Mouse (Mus musculus) urinary bladder, adult 2 months (tissue): ENCODE measurements at regions not wholly inside any gene's neighbourhood (a gene's known extent, or its start where the extent isn't known, plus 50 kb on each side); places are given as distances from the start of the nearest gene placed in this dataset.
A peak's percentile ranks its signal among the peaks of the same experiment; 100 is the strongest.

Experiments
- DNase-seq: peaks from one replicate; pipeline ENCODE4 v3.0.0; 2022; ENCODE audit warnings: low spot score

DNA sequence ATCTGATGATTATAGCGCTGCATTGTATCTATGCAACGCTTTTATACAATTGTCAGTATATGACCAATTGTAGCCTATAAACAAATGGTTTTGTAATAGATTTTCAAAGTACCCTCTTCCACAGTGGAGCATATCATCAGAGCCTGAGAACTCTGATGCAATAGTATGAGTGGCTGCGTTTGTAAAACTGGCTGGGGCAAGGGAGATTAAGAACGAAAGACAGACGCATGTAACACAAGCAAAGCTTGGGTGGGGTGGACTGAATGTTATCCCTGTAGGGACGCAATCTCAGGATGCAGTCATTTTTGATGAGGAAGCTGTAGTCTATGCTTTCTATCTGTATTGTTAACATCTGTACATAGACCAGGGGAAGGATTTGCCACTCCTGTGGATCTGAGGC lies 246.9 kb upstream of the Fggy start:
- no peak for DNase-seq

DNA sequence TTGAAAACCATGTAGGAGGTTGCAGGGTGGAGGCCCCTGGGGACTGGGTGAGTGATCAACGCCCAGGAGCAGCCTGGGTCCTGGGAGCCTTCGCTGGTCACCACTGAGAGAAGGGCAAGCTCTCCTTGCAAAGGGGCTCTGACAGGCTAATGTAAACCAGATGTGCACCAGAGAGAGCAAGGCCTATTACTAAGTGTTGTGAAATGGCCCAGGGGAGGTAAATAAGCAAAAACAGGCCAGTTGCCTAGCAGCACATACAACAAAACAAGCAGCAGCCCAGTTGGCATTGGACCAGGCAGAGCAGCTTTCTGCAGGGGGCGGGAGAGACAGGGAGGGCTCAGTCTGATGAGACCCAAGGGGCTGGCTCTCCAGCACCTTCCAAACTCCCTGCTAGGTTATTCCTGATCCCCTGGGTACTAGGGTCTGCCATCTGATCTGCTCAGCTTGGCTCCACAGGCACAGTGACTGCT lies 239.5 kb upstream of the Fggy start:
- DNase-seq, result peak; percentile 32

DNA sequence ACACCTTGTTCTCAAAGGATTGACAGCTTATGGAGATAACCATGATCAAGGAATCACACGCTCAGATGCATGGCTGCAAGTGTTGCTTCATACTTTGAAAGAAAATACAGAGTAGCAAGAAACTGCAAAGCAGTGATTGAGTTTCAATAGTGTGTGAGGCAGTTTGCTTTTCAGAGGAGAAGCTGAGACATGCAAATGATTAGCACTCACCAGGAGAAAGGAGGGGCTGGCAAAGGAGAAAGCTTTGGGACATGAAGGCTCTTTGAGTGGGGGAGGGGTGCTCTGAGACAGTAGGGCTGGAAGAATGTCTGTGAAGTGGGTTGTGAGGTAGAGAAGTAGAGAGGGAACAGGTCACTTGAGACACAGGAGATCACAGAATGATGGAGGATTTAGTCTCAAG lies 238.7 kb upstream of the Fggy start:
- DNase-seq, result no peak

DNA sequence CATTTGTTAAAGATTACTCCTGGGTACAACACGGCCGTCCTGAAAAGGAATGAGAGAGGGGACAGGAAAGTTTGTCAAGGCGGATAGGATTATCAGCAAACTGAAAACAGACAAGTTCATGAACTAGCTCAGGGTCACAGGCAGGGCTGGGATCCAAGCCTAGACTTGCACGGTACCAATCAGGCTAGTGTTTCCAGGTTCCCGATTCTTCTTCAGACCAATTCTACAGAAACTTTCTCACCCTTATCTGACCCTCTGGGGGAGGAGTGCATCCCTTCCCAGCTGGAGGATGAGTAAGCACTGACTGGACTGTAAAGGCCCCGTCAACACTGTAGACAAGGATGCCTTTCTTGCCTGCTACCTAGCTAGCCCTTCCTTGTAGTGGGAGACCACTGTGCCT lies 238.3 kb upstream of the Fggy start:
- no peak for DNase-seq

DNA sequence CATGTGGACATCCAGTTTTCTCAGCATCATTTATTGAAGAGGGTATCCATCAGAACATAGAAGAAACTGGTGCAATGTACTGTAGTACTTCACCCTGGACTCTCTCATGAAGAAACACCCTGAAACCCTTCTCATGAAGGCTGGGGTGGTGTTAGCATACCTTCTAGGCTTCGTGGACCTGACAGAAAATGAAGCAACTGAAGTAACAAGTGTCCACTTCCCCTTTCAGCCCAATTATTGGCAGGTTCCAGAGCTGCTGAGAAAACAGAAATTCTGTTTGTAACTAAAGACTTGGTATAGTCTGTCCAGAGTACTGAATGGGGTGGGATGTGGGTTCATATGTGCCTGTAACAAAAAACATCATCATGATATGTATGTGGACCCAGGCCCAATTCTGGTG lies 231.4 kb upstream of the Fggy start:
- DNase-seq, result no peak

DNA sequence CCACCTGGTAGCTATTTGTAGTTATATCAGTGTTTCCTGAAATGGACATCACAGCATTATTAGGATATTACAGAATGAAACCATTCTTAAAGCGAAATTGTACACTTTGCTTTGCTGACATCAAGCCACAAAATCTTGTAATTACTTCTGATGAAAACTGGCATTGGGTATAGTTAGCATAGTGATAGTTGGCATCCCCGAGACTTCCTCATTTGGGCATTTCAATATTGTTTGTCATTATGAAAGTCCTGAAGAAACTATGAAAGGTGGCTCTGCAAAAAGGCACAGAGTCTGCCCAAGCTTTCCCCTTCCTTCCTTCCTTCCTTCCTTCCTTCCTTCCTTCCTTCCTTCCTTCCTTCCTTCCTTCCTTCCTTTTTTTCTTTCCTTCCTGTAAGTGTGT lies 217.5 kb upstream of the Fggy start:
- no peak for DNase-seq

DNA sequence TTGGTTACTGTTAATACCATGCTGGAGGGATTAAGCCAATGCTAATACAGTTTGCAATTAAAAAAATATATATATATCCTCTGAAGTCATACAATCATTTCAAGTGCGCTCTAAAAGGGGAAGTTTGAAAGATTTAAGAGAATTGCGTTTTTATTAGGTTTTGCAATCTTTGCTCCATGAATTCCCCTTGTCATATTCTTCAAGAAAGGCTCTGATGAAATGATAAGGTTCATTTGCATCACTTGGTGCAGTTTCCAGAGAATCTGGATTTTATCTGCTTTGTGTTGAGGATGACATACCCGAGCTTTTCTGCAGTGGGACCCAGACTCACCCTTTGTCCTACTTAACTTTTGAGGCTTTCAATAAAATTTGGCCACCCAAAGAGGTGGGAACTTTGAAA lies 216.4 kb upstream of the Fggy start:
- no peak for DNase-seq

DNA sequence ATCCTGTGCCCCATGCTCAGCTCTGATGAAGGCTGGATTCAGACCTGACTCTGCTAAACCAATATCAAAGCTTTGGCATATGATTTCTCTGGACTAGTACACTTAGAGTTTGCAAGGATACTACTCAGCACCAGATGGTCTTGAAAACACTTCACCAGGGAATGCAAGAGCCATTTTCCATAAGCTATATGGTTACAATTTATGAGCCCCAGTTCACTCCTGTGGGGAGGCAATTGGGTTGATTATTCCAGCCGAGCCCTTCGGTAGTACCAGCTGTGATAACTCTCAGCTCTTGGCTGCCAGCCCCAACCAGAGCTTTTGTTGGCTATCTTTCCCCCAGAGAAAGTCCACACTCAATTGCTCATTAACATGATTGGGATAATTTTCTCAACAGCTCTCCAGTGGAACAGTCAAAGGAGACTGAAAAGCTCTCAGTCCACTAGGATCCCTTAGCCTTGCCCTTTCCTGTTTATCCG lies 210.5 kb upstream of the Fggy start:
- no peak for DNase-seq

DNA sequence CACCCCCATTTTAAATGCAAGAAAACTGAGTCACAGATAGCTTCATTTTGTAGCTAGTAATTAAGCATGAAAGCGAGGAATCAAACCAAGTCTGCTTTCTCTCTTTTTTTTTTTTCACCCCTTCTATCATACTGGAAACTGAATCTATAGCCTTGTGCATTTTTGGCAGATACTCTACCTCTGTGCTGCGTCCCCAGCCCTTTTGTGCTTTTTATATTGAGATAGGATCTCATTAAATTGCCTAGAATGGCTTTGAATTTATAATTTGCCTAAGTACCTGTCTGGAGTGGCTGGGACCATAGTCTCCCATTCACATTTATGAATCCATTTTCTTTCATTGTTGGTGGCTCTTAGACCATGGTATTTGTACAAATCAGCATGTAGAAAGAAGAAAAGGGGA lies 209.9 kb upstream of the Fggy start:
- DNase-seq, result no peak

DNA sequence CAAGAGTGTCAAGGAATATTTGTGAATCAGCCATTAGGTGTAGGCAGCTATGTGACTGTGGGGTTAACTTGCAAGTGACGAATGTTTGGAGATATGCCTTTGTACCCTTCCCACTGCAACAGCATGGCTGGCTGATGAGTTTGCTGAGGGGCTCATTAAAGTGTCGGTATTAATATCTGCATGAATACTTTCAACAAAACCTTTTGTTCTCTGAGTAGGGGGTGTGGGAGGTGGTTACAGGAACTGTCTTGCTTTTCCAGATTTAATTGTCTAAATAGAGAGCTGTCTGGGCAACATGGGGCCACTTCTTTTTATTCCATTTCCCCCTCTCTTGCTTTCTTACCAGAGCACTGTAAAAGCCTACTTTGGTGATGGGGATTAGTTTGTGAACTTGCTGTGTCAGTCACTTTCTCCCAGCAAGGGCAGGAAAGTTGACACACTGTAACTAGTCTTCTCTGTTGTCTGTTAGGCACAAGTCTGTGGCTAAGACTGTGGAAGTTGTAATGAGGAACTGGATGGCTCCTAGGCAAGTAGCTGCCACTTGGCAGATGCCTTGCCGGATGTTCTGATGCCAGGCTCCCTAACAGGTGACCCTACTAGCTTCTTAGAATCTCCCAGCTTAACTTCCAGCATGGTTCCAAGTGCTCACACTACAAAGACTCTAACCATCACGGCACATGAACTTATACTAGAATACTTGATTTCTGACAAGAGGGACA lies 208.7 kb upstream of the Fggy start:
- no peak for DNase-seq

DNA sequence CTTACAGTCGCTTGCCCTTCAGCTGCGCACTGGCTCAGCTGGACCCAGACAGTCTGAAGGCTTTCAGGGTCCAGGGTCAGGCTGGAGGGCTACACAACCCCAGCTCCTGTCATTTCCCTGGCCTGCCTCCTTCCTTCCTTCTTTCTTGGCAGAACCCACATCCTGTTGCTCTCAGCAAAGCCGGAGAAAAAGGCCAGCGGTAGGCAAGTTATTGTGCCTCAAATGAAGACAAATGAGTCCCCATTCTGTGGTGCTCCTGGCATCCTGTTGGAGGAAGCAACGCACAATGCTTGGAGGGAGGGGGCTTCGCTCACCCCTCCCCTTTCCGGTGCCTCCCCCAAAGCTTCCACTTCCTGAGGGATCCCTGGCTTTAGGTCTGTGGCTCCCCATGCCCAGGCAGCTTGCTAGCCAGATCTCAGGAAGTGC lies 203.4 kb upstream of the Fggy start:
- DNase-seq, result no peak

DNA sequence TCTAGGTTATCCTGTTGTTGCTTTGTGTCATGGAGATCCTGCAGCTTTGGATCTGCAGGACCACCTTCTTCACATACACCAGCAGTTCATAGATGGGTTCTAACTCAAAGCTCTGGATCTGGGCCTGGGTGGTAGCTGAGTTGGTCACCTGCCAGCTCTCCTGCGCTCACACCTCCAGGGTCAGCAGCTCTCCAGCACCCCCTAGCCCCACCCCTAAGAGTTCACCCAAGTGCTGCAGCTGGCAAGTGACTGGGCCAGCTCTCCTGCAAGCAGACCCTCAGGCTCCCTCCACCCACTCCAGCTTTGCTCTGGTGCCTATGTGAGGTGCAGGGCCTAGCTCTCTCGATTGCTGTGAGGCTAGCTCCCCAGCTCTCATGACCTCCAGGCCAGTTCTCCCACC lies 198.6 kb upstream of the Fggy start:
- no peak for DNase-seq

DNA sequence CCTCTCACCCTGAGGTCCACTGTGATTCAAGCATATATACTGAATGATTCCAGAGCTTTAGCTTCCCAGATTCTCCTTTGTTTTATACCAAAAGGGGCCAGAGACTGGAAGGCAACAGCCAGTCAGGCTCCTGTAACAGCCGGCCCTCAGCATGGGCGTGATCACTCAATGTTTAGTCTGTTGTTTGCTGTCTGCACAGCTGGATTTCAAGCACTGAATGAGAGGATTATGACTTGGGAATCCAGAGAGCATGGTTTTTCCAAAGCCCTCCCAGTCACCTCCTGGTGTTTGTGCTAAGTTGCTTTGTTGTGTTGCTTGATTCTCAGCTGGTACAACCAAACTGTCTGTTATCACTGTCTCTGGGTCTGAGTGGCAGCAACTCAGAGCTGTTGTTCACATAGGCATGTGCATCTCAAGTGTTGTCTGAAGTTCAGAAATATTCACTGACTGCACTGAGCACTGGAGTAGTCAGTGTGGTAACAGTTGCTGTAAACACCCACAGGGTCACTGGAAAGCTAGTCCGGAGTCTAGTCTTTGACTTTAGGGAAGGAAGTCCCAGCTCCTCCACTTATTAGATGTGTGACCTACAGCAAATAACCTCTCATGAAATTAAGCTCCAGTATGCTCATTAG lies 196.9 kb upstream of the Fggy start:
- no peak for DNase-seq

DNA sequence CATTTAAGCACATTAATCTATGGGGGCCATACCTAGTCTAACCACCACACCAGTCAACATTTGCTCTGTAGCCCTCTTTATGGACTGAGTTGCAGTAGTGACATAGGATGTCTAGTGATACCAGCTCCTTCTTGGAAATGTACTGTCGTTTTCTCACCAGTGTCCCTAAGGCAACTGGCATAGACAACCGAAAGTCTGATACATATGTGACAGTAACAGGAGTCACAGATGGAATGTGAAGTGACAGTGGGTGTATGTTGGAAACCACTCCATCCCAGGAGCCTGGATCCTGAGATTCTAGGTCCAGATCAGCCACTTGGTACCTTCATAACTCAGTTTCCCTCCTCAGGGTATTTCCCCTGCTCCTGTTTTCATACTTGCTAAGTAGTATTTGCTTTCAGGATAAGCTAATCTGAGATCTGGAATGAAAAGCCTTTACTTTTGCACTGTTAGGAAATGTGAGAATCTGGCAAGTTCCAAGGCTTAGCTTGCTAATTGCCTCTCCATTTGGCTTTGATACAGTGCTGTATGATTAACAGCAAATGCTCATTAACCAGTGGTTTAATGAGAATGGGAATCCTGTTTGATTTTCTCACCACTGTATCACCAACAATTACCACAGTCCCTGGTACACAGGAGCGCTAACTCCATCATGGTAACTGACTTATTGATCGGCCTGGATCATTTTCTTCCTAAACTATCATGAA lies 192.8 kb upstream of the Fggy start:
- DNase-seq, result no peak

DNA sequence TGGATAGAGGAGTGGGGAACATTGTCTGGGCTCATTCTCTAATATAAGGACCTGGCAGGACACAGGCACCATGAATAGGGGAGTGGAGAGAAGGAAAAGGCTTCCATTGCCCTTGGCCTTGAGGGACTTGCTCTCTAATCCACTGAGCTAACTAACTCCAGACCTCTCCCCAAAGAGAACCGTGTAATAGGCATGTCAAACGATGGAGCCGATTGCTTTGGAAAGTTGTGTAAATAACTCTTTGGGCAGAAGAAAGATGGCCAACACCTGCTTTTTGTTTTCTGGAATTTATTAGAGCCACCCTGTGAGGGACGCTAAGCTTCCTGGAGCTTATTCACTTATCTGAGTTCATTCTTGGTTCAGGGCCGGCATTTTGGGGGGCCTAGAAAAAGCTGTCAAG lies 180.9 kb upstream of the Fggy start:
- DNase-seq, result no peak

DNA sequence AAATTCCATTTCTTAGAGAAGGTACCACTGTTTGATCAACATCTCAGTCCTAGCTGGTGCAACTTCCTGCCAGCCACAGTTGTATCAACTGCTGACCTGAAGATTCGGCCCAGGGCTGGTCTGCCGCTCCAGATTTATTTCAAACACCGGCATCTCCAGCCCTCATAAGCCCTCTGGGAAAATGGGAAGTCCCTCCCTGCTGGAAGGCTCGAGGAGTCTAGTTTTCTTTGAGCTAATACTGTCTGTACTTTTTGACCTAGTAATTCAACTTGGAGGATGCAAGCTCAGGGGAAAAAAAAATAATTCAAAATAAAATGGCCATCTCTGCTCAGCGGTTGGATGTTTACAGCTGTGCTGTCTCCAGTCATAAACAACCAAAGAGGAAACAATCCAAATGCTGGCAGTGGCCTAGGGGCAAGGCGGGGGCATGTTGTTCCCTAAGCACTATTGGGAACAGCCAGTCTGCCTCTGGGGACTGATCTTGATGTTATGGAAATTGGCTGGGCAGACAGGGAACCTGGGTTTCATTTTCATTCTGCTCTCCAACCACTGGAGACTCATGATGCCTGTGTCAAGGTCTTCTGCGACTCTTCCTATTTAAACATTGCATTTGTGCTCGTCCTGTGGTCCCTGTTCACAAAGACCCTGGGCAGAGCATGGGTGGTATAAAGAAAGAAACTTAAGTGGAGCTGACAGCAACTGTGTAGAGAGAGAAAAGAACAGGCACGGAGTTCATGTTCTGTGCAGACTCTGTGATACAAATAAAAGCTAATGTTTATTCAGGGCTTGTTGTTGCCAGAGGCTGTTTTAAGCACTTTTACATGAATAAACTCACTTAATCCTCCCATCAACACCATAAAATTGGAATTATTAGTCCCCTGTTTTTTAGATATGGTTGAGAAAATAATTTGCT lies 179.8 kb upstream of the Fggy start:
- DNase-seq, result no peak

DNA sequence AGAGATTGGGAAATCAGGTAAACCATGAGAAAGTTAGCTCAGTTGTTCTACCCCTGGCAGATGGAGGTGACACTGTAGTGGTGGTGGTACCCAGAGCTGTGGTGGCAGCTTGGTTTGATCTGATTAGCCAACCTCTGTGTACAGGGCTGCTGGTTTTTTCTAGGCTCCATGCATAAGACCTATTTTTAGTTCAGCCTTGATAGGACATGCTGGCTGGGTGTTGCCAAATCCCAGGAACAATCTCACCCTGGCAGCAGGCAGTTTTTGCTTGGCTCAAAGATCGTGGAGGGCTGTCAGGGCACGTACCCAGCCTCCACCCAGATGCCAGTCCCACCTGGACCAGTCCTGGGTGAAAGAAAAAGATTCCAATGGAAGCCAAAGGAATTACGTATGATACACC lies 178.7 kb upstream of the Fggy start:
- DNase-seq, result no peak

DNA sequence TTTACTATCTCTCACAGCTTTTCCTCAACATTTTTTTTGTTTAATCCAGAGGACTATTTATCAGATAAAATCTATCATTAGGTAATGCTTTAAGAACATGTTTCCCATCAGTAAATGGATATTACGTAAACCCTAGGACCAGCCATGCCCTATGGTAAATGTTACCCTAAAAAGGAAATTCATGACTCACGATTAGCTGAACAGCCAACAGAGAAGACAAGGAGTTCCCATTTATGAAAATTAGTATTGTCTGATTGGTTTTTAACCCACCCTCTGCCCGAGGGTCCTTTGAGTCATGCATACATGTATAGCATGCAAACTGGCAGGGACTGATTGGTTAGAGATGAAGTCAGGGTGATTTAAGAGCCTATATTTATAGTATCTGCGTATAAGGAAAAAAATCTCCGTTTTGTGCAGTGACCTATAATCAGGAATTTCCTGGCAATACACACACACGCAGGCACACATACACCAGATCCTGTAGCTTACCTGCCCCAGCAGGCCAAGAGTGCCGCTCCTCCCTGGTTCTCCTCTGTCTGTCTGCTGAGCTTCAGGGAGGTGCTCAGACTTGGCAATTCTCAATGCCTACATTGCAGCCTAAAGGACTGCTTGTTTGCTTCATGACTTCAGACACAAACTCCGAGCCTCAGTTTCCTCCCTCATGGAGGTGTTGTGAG lies 174.0 kb upstream of the Fggy start:
- DNase-seq, result no peak

DNA sequence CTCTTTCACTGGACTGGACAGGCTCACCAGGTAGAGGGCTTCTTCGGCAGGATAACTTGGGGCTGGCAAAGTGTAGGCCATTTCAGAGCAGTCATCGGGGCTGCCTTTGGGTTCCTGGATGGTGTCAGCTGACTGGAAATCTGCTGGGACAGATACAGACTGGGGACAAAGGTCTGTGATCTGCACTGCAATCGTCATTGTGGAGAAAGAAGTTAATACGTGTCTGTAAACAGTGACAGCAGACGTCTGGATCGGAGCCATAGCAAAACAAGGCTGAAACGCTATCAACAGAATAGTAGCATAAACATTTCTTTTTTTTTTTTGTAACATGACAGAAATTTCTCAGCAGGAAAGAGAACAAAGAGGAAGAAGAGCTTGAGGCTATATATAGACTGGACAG lies 171.8 kb upstream of the Fggy start:
- no peak for DNase-seq

DNA sequence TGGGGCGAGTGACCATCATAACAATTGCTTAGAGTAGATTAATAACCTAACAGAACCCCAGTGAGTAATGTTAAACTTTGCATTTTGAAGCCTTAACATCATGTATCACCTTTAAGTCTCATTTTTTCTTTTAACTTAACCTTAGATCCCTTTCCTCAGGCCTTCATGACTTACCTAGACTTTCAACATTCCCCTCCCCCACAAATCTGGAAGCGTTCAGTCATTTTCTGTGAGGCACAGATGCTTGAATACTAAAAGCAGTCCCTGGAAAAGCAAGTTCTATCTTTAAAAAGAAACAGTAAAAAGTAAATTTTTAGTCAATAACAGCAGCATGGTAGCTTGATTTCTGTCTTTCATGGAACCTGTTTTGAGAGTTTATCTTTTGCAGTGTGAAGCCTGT lies 171.3 kb upstream of the Fggy start:
- DNase-seq, result no peak

DNA sequence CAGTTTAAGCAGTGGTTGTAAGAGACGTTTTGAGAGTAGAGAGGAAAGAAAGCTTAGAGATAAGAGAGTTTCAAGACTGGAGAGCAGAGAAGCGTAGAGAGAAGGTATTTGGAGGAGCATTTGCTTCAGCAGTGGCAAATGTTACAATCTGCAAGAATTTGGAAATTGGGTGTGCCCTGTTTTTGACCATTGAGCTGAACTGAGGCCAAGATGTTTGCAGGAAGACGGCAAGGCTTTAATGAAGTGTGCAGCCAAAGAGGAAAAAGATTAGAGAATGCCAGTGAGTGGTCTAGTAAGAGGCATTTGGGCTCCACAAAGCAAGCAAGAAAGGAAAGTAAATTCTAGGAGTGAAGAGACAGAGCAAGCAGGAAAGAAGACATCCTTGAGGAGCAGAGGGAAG lies 168.8 kb upstream of the Fggy start:
- DNase-seq, result no peak
